Mouse (Mus musculus): ENCODE measurements around the gene Fli1. TPM values are rescaled to one million over a fixed set of nuclear protein-coding genes. Genes with fewer than 3 reads are reported as not detected.

Fli1 gene
- total and polyA plus RNA-seq, 3 experiments, result 13.8 to 171 (median 24.3) TPM

GRCm38 (mm10) chr9:32529594-32529993, 13.1 kb downstream of the Fli1 start:
- no peaks in the 10 kb centered on the region for H3K27me3 ChIP-seq (ENCODE audit: control insufficient read depth in 1 of 2, insufficient read depth in 2 of 2, low read length in 2 of 2)
- no peak for DNase-seq (ENCODE audit: low read depth, low spot score)
- no peaks in the 10 kb centered on the region for H3K9me3 ChIP-seq (replicated peaks; ENCODE audit: insufficient read depth, low read length)
- peaks cover 7 to 17% of the 10 kb centered on the region in 2 experiments; a peak in 3 of 4 replicates for H3K4me1 ChIP-seq (ENCODE audit: control insufficient read depth in 1 of 2, insufficient read depth in 2 of 2, low read length in 2 of 2)
- H3K4me3 ChIP-seq (ENCODE audit: control insufficient read depth in 1 of 2, insufficient read depth in 1 of 2, low read depth in 2 of 2, low read length in 2 of 2), result no peak overlapping the region
- H3K79me2 ChIP-seq (ENCODE audit: control insufficient read depth, insufficient read depth, low read length, poor library complexity), result peaks cover 43% of the 10 kb centered on the region
- H3K9ac ChIP-seq (ENCODE audit: control insufficient read depth, low read depth, low read length, poor library complexity, severe bottlenecking), result no peak overlapping the region
- TF ChIP-seq NRF1 (IDR thresholded peaks at IDR 0.05; ENCODE audit: insufficient read depth, low read depth, low read length, poor library complexity, severe bottlenecking) (no peak), MYC (IDR thresholded peaks at IDR 0.05; ENCODE audit: low read depth, low read length) (no peak), POLR2AphosphoS2 (IDR thresholded peaks at IDR 0.05; ENCODE audit: low read length) (no peak), SMC3 (IDR thresholded peaks at IDR 0.05; ENCODE audit: low read depth, low read length) (no peak), POLR2AphosphoS5 (IDR thresholded peaks at IDR 0.05; ENCODE audit: borderline replicate concordance, low read depth, low read length) (no peak), ELF1 (IDR thresholded peaks at IDR 0.05; ENCODE audit: low read depth, low read length) (no peak), EP300 (IDR thresholded peaks at IDR 0.05; ENCODE audit: low read depth in 1 of 2, low read length in 2 of 2) (no peak), GATA1 (IDR thresholded peaks at IDR 0.05; ENCODE audit: low read depth, low read length) (no peak), CHD2 (IDR thresholded peaks at IDR 0.05; ENCODE audit: low read length) (no peak), ZKSCAN1 (IDR thresholded peaks at IDR 0.05; ENCODE audit: low read depth, low read length) (no peak), CTCF (IDR thresholded peaks at IDR 0.05 in 2 of 3, conservative IDR thresholded peaks at IDR 0.05 in 1 of 3; ENCODE audit: control insufficient read depth in 1 of 3, insufficient read depth in 1 of 3, low read depth in 2 of 3, low read length in 3 of 3, poor library complexity in 1 of 3, severe bottlenecking in 1 of 3) (no peak), KAT2A (conservative IDR thresholded peaks at IDR 0.05; ENCODE audit: low read depth, low read length) (no peak), CHD1 (IDR thresholded peaks at IDR 0.05; ENCODE audit: low read depth, low read length) (no peak), MEF2A (IDR thresholded peaks at IDR 0.05; ENCODE audit: extremely low read depth, insufficient replicate concordance, low read depth, low read length, poor library complexity, severe bottlenecking) (no peak)
- H3K36me3 ChIP-seq (ENCODE audit: control insufficient read depth in 1 of 2, insufficient read depth in 2 of 2, low read length in 2 of 2), result peaks cover 2 to 19% of the 10 kb centered on the region in 2 experiments; a peak in 3 of 4 replicates
- no peak overlapping the region for H3K27ac ChIP-seq (ENCODE audit: control insufficient read depth, low read depth, low read length)

DNA sequence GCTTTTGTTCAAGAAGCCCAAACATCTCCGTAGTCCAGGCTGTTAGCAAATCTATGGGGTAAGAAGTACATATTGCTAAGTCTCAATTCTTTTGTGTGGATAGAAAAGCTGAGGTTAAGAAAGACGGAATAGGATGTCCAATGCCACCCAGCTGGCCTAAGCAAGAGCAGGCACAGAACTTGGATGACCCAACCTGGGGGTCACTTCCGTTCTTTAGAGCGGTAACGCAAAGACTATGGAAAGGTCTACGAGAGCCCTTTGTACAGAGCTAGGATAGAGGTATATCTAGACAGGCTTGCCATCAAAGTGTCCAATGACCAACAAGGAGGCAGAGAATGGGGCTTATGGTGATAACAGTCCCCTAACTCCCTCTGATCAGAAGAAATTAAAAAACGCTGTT, 15.3 kb downstream of the Fli1 start:
- no peak for DNase-seq (ENCODE audit: low read depth, low spot score)
- Histone ChIP-seq H3K36me3 (ENCODE audit: control insufficient read depth in 1 of 2, insufficient read depth in 2 of 2, low read length in 2 of 2) (peaks cover 1 to 24% of the 10 kb centered on the region in 2 experiments; a peak in 3 of 4 replicates), H3K27me3 (ENCODE audit: control insufficient read depth in 1 of 2, insufficient read depth in 2 of 2, low read length in 2 of 2) (no peaks in the 10 kb centered on the region), H3K27ac (ENCODE audit: control insufficient read depth, low read depth, low read length) (no peak overlapping the region), H3K9me3 (replicated peaks; ENCODE audit: insufficient read depth, low read length) (no peaks in the 10 kb centered on the region), H3K9ac (ENCODE audit: control insufficient read depth, low read depth, low read length, poor library complexity, severe bottlenecking) (no peak overlapping the region), H3K79me2 (ENCODE audit: control insufficient read depth, insufficient read depth, low read length, poor library complexity) (peaks cover 34% of the 10 kb centered on the region), H3K4me3 (ENCODE audit: control insufficient read depth in 1 of 2, insufficient read depth in 1 of 2, low read depth in 2 of 2, low read length in 2 of 2) (no peak overlapping the region), H3K4me1 (ENCODE audit: control insufficient read depth in 1 of 2, insufficient read depth in 2 of 2, low read length in 2 of 2) (peaks cover 11 to 21% of the 10 kb centered on the region in 2 experiments)
- TF ChIP-seq CHD1 (IDR thresholded peaks at IDR 0.05; ENCODE audit: low read depth, low read length) (no peak), ZMIZ1 (IDR thresholded peaks at IDR 0.05; ENCODE audit: low read depth, low read length) (no peak), POLR2A (IDR thresholded peaks at IDR 0.05; ENCODE audit: control insufficient read depth in 1 of 2, insufficient read depth in 1 of 2, low read depth in 1 of 2, low read length in 2 of 2, poor library complexity in 1 of 2) (no peak), USF2 (IDR thresholded peaks at IDR 0.05; ENCODE audit: borderline replicate concordance in 1 of 2, insufficient read depth in 1 of 2, low read depth in 1 of 2, low read length in 2 of 2) (no peak), GABPA (IDR thresholded peaks at IDR 0.05; ENCODE audit: low read depth, low read length) (no peak), BHLHE40 (IDR thresholded peaks at IDR 0.05; ENCODE audit: borderline replicate concordance, low read depth, low read length) (no peak), USF1 (IDR thresholded peaks at IDR 0.05; ENCODE audit: low read depth, low read length) (no peak), ETS1 (IDR thresholded peaks at IDR 0.05; ENCODE audit: low read depth, low read length) (no peak), SMC3 (IDR thresholded peaks at IDR 0.05; ENCODE audit: low read depth, low read length) (no peak), SIN3A (IDR thresholded peaks at IDR 0.05; ENCODE audit: low read length) (no peak), POLR2AphosphoS2 (IDR thresholded peaks at IDR 0.05; ENCODE audit: low read length) (no peak), CHD2 (IDR thresholded peaks at IDR 0.05; ENCODE audit: low read length) (no peak), HCFC1 (IDR thresholded peaks at IDR 0.05; ENCODE audit: low read depth, low read length) (no peak), MAX (IDR thresholded peaks at IDR 0.05; ENCODE audit: low read length) (no peak)
